Mouse (Mus musculus) forebrain, embryonic 10.5 days (tissue): ENCODE measurements around the gene Dcaf11. TPM values are rescaled to one million over a fixed set of nuclear protein-coding genes. Genes with fewer than 3 reads are reported as not detected.

ENCODE experiments used
- DNase-seq: peaks from one replicate; pipeline ENCODE4 v3.0.0-alpha.2; 2017; ENCODE audit warnings: low spot score; ENCODE audit errors: extremely low spot score
- H3K27ac ChIP-seq: fragments of 300-500 bp; sonication (generic); 2 replicates; pipeline ENCODE4 v1.5.1; 2016; ENCODE audit warnings: mild to moderate bottlenecking
- H3K27me3 ChIP-seq: fragments of 300-500 bp; sonication (generic); 2 replicates; pipeline ENCODE4 v1.6.1; 2016; ENCODE audit warnings: mild to moderate bottlenecking; ENCODE audit not compliant: poor library complexity, severe bottlenecking
- H3K36me3 ChIP-seq: fragments of 300-500 bp; sonication (generic); replicated peaks from 2 replicates; pipeline ENCODE4 v1.6.1; 2016; ENCODE audit warnings: mild to moderate bottlenecking, moderate library complexity
- H3K4me1 ChIP-seq: fragments of 300-500 bp; sonication (generic); 2 replicates; pipeline ENCODE4 v1.6.1; 2016
- H3K4me3 ChIP-seq: fragments of 300-500 bp; sonication (generic); 2 replicates; pipeline ENCODE4 v1.5.1; 2016; ENCODE audit warnings: mild to moderate bottlenecking, moderate library complexity
- H3K9me3 ChIP-seq: fragments of 300-500 bp; sonication (generic); 2 replicates; pipeline ENCODE4 v1.6.1; 2016; ENCODE audit warnings: mild to moderate bottlenecking, moderate library complexity
- WGBS: fragments of 180-500 bp; shearing (Covaris S2); methylation state at CpG from one replicate; pipeline ENCODE4 v1.1.7; 2016; 5-methylcytosine and 5-hydroxymethylcytosine counted together
- polyA plus RNA-seq: library from polyadenylated mRNA; unstranded; fragments of >200 nt; fragmentation: Nextera tagmentation; extraction: Ambion mirVana; gene quantifications from 2 replicates; pipeline ENCODE4 v1.2.1, GENCODE M21; 2016

Dcaf11 gene
- polyA plus RNA-seq, 1 experiment from 2014 or later: 73.3 TPM

GRCm38 (mm10) chr14:55536116-55536745 is 23.6 kb upstream of the Dcaf11 start:
- peaks cover 11% of the 10 kb centered on the region for H3K27me3 ChIP-seq
- no peaks in the 10 kb centered on the region for H3K9me3 ChIP-seq
- no peaks in the 10 kb centered on the region for H3K36me3 ChIP-seq
- no peak overlapping the region for H3K27ac ChIP-seq
- H3K4me1 ChIP-seq: peaks cover 20% of the 10 kb centered on the region
- WGBS: 58% methylated on average over 6 of the region's 6 CpGs
- no peak overlapping the region for H3K4me3 ChIP-seq
- no peak for DNase-seq

GRCm38 (mm10) chr14:55540067-55540786 is 19.6 kb upstream of the Dcaf11 start, which contains the start of gene Pck2:
TSS of gene Pck2 (plus strand) at chr14:55540266.
- under 1% methylated on average over 31 of the region's 32 CpGs for WGBS
- peak; percentile 78 for DNase-seq
- H3K4me1 ChIP-seq: peaks cover 25% of the 10 kb centered on the region
- H3K27ac ChIP-seq: peak within 1 kb of the TSS; percentile 86
- H3K4me3 ChIP-seq: peak within 1 kb of the TSS; percentile 70
- peaks cover 26% of the 10 kb centered on the region for H3K36me3 ChIP-seq
- H3K27me3 ChIP-seq: peaks cover 11% of the 10 kb centered on the region
- H3K9me3 ChIP-seq: no peaks in the 10 kb centered on the region

GRCm38 (mm10) chr14:55540787-55541321 is 19.0 kb upstream of the Dcaf11 start:
- peaks cover 28% of the 10 kb centered on the region for H3K36me3 ChIP-seq
- DNase-seq: peak; percentile 33
- 7% methylated on average over 10 of the region's 10 CpGs for WGBS
- peak overlapping the region; percentile 86 for H3K27ac ChIP-seq
- H3K27me3 ChIP-seq: peaks cover 11% of the 10 kb centered on the region
- peak overlapping the region; percentile 70 for H3K4me3 ChIP-seq
- peaks cover 25% of the 10 kb centered on the region for H3K4me1 ChIP-seq
- H3K9me3 ChIP-seq: no peaks in the 10 kb centered on the region

GRCm38 (mm10) chr14:55542268-55542667 is 17.5 kb upstream of the Dcaf11 start:
- H3K36me3 ChIP-seq: peaks cover 39% of the 10 kb centered on the region
- DNase-seq: no peak
- no peak overlapping the region for H3K27ac ChIP-seq
- WGBS: 93% methylated on average over 12 of the region's 12 CpGs
- H3K9me3 ChIP-seq: no peaks in the 10 kb centered on the region
- peaks cover 11% of the 10 kb centered on the region for H3K27me3 ChIP-seq
- peaks cover 25% of the 10 kb centered on the region for H3K4me1 ChIP-seq
- no peak overlapping the region for H3K4me3 ChIP-seq

- no peak overlapping the region for H3K27ac ChIP-seq
- H3K36me3 ChIP-seq: peaks cover 60% of the 10 kb centered on the region
- H3K4me3 ChIP-seq: no peak overlapping the region
- peaks cover 24% of the 10 kb centered on the region for H3K4me1 ChIP-seq
- peaks cover under 1% of the 10 kb centered on the region; the same call in 1 of the 2 replicates for H3K27me3 ChIP-seq
- WGBS: 91% methylated on average over 9 of the region's 9 CpGs
- no peaks in the 10 kb centered on the region for H3K9me3 ChIP-seq
- DNase-seq: no peak
These were observed 15.5 kb upstream of the Dcaf11 start for GRCm38 (mm10) chr14:55544334-55544733.

GRCm38 (mm10) chr14:55550191-55550590 is 9.6 kb upstream of the Dcaf11 start:
- H3K27me3 ChIP-seq: no peaks in the 10 kb centered on the region
- H3K9me3 ChIP-seq: no peaks in the 10 kb centered on the region
- H3K36me3 ChIP-seq: peaks cover 37% of the 10 kb centered on the region
- H3K27ac ChIP-seq: no peak overlapping the region
- no peak for DNase-seq
- WGBS: 89% methylated on average over 6 of the region's 6 CpGs
- H3K4me3 ChIP-seq: no peak overlapping the region
- H3K4me1 ChIP-seq: no peaks in the 10 kb centered on the region

- WGBS: 77% methylated on average over 5 of the region's 5 CpGs
- no peak for DNase-seq
- Histone ChIP-seq H3K9me3 (no peaks in the 10 kb centered on the region), H3K4me3 (no peak overlapping the region), H3K36me3 (peaks cover 29% of the 10 kb centered on the region), H3K4me1 (no peaks in the 10 kb centered on the region), H3K27ac (no peak overlapping the region), H3K27me3 (no peaks in the 10 kb centered on the region)
These were observed 8.5 kb upstream of the Dcaf11 start for GRCm38 (mm10) chr14:55551347-55551746.

- 91% methylated on average over 8 of the region's 8 CpGs for WGBS
- H3K4me1 ChIP-seq: peaks cover 2% of the 10 kb centered on the region; the same call in 1 of the 2 replicates
- no peak for DNase-seq
These were observed 8.0 kb upstream of the Dcaf11 start for GRCm38 (mm10) chr14:55551794-55552193.

GRCm38 (mm10) chr14:55554635-55555034 is 5.2 kb upstream of the Dcaf11 start:
- no peaks in the 10 kb centered on the region for H3K36me3 ChIP-seq
- peak; percentile 8 for DNase-seq
- H3K4me3 ChIP-seq: no peak overlapping the region
- peaks cover 12% of the 10 kb centered on the region for H3K4me1 ChIP-seq
- H3K27me3 ChIP-seq: no peaks in the 10 kb centered on the region
- H3K9me3 ChIP-seq: no peaks in the 10 kb centered on the region
- no peak overlapping the region for H3K27ac ChIP-seq

More at GRCm38 (mm10) chr14:55551794-55552193, 8.0 kb upstream of the Dcaf11 start:
- Histone ChIP-seq H3K9me3 (no peaks in the 10 kb centered on the region), H3K36me3 (peaks cover 26% of the 10 kb centered on the region), H3K27me3 (no peaks in the 10 kb centered on the region), H3K27ac (no peak overlapping the region), H3K4me3 (no peak overlapping the region)

- WGBS: 82% methylated on average over 3 of the region's 3 CpGs
- Histone ChIP-seq H3K27me3 (no peaks in the 10 kb centered on the region), H3K4me3 (no peak overlapping the region), H3K27ac (no peak overlapping the region), H3K36me3 (no peaks in the 10 kb centered on the region), H3K9me3 (no peaks in the 10 kb centered on the region), H3K4me1 (peaks cover 12% of the 10 kb centered on the region)
- DNase-seq: no peak
These were observed 4.0 kb upstream of the Dcaf11 start for GRCm38 (mm10) chr14:55555788-55556187.

GRCm38 (mm10) chr14:55557003-55557402 is 2.8 kb upstream of the Dcaf11 start:
- Histone ChIP-seq H3K4me3 (no peak overlapping the region), H3K36me3 (no peaks in the 10 kb centered on the region), H3K27me3 (no peaks in the 10 kb centered on the region), H3K27ac (no peak overlapping the region), H3K9me3 (no peaks in the 10 kb centered on the region), H3K4me1 (peaks cover 24% of the 10 kb centered on the region)
- DNase-seq: peak; percentile 51
- 34% methylated on average over 5 of the region's 5 CpGs for WGBS

GRCm38 (mm10) chr14:55557587-55557986 is 2.2 kb upstream of the Dcaf11 start:
- Histone ChIP-seq H3K9me3 (no peaks in the 10 kb centered on the region), H3K27ac (no peak overlapping the region), H3K4me3 (no peak overlapping the region), H3K4me1 (peaks cover 25% of the 10 kb centered on the region), H3K36me3 (no peaks in the 10 kb centered on the region), H3K27me3 (no peaks in the 10 kb centered on the region)
- no peak for DNase-seq
- 92% methylated on average over 3 of the region's 3 CpGs for WGBS
